Mouse (Mus musculus) liver, postnatal 0 days (tissue): Measurements from ENCODE around the gene Mettl17.

Experiments
- CTCF ChIP-seq: sonication (generic); IDR thresholded peaks from 2 replicates; pipeline ENCODE4 v1.5.1; 2016; ENCODE audit warnings: antibody characterized with exemption, low read depth
- EP300 ChIP-seq: IDR thresholded peaks from 2 replicates; pipeline ENCODE4 v1.6.1; 2016; ENCODE audit warnings: antibody characterized with exemption, low read depth, mild to moderate bottlenecking

- TF ChIP-seq CTCF (no peak), EP300 (no peak)
These were observed 14.7 kb downstream of the Mettl17 start for GRCm38 (mm10) chr14:51899351-51899750.
